Mouse (Mus musculus): ENCODE measurements around the gene Casc3.
A peak's percentile ranks its signal among the peaks of the same experiment; 100 is the strongest.
"Not testable (repeated sequence)": the region's sequence is repeated elsewhere in the genome, so short reads cannot be mapped to it uniquely, and the experiment has no call there.

The Casc3 gene

DNA sequence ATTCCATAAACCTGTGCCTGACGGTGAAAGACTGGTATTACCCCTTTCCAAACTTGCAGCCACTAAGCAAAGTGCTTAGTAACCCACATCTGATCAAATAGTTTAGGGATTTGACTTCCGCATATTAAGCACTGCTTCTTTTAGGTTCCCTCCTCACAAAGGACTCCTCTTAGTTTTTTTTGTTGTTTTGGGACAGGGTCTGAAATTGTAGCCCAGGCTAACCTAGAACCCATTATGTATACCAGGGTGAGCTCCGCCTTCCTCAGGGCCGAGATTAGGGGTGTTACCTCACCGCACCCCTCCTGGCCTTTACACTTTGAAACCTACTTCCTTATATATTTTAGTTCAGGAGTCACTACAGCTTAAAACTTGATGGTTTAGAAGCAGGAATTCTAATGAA, 14.9 kb upstream of the Casc3 start:
- no peak for DNase-seq (ENCODE audit: low spot score in 2 of 2)

DNA sequence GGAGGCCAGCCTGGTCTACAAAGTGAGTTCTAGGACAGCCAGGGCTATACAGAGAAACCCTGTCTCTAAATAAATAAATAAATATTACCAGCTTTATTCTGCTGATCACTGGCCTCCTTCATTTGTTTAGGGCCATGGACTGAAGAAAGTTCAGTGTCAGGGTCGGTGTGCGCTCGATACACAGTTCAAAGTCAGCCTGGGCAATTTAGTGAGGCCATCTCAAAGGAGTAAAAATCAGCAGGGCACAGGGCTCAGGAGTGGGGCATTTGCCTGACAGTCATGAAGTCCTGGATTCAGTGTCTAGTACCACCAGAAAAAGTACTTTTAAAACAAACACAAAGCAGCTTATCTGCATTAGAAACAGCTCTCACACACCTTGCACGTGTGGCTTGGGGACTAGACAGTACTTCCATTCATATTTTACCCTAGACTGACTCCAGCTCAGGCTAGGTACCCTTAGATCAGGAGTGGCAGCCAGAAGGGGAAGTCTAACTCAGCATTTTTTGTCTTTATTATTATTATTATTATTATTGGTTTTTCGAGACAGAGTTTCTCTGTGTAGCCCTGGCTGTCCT, 14.0 kb upstream of the Casc3 start:
- DNase-seq (ENCODE audit: low spot score in 2 of 2) = no peak

DNA sequence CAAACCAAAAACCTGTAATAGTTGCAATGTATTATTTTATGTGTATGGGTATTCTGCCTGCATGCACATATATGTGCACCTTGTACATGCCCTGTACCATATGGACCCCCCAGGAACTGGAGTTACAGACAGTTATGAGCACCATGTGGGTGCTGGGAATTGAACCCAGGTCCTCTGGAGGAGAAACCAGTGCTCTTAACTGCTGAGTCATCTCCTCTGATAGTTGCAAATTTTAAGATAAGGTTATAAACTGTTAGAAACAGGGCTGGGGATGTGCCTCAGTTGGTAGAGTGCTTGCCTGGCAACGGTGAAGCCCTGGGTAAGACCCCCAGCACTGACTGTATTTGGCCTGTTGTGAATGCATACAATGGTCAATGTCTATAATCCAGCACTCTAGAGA, 13.3 kb upstream of the Casc3 start:
- no peak for DNase-seq (ENCODE audit: low spot score in 2 of 2)

DNA sequence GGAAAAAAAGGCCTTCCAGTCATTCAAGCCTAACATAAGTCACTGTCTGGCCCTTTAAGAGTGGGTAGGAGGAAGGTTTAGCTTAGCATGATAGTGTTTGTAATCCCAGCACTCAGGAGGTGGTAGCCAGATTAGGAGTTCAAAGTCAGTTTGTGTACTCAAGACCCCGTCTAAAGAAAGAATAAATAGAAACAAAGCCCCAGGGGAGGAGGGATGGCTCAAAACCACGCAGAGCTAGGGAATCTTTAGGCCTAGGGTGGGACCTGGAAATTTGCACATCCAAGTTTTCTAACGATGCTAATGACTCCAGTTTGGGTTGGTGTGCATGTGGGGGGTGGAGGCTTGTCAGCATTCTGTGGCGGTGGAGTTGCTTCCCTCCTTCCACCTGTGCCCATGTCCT, 12.6 kb upstream of the Casc3 start:
- DNase-seq (ENCODE audit: low spot score in 2 of 2) = no peak

DNA sequence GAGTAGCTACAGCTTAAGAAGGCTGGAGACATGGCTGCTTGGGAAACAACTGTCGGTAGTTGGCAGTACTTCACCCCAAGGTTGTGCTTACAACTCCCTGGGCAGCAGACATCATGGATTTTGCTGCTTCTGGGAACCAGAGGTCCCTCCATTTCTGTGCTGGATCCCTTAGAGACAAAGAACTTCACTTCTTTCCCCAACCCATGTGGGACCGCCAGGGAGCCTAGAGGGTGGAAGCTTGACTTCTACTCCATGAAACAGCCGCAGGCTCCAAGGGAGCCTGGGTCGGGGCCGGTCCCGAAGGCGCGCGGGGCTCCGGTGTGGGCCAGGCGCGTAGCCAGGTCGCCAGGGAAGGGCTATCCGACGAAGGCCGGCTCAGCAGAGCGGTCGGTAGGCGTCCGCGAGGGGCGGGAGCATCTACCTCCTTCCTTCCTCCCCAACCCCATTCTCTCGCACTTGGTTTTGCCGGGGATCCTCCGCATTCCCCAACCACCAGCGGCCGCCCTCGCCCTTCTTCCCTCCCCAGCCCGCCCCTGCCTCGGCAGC, 10.2 kb upstream of the Casc3 start:
- peak in 1 of 2 experiments; percentile 81 for DNase-seq (ENCODE audit: low spot score in 2 of 2)

DNA sequence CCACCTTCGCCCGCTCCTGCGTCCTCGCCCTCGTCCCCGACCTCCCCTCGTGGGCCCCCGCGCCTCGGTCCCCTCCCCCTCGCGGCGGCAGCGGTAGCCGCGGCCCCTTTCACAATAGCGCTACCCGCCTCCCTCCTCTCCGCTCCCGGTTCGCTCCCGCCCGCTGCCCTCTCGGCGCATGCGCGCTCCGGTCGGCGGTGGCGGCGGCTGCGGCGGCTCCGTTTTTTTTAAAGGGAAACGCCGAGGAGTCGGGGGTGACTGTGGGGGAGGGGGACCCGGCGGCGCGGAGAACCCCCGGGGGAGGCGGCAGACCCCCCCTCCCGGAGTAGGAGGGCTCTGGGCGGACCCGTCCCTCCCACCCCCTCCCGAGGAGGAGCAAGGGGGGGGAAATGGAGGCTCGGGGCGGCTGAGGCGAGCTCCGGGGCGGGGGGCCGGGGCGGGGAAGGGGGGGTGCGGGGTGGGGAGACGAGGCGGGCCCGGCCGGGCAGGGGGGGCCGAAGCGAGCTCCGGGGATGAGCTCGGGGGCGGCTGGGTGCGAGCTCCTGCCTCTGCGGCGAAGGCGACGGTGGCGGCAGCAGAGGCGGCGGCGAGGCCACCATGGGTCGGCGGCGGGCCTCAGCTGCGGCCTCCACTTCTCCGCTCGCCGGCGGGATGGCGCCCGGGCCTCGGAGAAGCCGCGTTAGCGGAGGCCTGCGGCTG, 9.5 kb upstream of the Casc3 start, which contains the start of gene Msl1:
TSS of gene Msl1 (plus strand) at position 502 of the 699 bp plus-strand sequence.
- peak; percentile 80 to 84 for DNase-seq (ENCODE audit: low spot score in 2 of 2)

DNA sequence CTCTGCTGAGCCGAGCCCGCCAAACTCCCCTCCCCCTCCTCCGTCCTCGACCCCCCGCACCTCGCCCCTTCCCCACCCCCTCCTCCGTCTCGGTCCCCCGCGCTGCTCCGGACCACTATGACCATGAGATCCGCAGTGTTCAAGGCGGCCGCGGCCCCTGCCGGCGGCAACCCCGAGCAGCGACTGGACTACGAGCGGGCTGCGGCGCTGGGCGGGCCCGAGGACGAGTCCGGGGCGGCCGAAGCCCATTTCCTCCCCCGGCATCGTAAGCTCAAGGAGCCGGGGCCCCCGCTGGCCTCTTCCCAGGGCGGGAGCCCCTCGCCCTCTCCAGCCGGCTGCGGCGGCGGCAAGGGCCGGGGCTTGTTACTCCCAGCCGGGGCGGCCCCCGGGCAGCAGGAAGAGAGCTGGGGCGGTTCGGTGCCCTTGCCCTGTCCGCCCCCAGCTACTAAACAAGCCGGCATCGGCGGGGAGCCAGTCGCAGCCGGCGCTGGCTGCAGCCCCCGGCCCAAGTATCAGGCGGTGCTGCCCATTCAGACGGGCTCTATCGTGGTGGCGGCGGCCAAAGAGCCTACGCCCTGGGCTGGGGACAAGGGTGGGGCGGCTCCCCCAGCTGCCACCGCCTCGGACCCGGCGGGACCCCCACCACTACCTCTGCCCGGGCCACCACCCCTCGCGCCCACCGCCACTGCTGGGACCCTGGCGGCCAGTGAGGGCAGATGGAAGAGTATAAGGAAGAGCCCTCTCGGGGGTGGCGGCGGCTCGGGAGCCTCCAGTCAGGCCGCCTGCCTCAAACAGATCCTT, 8.8 kb upstream of the Casc3 start:
- DNase-seq (ENCODE audit: low spot score in 2 of 2) = peak in 1 of 2 experiments; percentile 25

DNA sequence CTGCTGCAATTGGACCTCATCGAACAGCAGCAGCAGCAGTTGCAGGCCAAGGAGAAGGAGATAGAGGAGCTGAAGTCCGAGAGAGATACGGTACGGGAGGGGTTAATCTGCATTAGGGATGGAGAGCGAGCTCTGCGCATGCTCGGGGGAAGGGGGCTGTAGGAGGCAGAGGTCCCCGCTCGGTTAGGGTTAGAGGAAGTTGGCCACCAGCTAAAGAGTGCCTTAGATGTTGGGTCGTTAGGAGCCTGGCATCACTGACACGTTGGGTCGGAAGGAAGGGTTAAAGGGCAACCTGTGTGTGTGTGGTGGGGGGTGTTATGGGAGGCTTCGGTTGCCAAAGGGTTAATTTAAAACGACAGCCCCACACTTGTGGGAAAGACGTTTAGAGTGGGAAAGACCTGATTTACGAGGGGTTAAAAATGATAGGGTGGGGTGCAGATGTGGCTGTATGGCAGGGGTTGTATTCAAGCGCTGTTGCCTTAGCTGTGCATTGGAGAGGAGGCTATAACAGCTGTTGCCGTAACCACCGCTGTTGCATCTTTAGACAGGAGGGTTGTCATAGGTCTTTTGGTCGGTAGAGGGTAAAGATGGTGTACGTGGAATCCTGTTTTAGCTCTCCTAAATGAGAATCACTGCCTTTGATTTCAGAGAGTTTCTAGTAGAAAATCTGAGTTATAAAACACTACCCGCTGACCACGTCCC, 8.0 kb upstream of the Casc3 start:
- DNase-seq (ENCODE audit: low spot score in 2 of 2) = no peak

DNA sequence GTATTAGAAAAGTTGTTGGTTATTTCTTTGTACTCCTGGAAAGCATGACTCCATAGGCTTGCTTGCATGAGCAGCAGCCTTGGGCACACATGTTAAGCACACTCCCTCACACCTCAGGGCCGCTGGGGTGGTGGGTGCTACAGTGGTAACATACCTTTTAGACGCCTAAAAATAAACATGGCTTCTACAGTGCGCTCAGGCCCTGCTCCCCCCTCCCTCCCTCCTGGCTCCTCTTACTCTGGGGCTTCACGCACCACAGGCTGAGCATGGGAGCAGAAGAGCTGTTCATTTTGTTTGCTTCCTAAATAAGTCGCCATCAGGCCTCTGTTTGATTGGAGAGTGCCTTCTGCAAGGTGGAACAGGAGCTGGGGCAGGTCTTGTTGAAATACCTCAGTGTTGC, 7.4 kb upstream of the Casc3 start:
- no peak for DNase-seq (ENCODE audit: low spot score in 2 of 2)

DNA sequence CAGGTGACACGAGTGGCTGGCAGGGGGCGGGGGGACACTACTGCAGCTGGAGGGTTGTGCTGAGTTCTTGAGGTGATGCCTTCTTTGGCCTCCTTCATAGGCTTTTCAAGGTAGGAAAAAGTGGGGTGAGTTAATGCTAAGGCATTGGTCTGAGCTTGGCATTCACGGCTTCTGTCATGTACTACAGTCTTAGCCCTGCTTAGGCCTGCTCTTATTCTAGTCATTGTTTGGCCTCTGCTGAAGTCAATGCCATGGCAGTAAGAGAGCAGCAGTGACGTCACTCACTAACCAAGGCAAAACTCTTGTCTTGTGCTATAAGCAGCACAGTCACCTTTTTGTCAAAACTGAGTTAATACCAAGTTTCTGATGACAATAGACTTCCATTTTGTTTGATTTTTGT, 6.8 kb upstream of the Casc3 start:
- no peak for DNase-seq (ENCODE audit: low spot score in 2 of 2)

DNA sequence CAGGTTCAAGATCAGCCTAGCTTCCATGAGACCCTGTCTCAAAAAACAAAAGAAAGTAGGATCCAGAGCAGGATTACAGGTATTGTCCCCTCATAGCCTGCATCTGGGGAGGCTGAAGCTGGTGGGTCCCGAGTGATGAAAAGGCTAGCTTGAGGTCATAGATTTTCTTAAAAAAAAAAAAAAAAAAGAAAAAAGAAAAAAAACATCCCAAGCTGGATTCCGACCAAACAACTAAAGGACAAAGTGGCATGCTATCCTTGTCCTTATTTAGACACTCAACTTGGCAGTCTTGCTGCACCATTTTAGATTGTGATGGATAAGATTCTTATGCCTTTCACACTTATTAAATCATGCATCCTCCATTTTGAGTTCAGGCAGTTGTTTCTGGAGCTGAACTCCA, 3.7 kb downstream of the Casc3 start:
- no peak for DNase-seq (ENCODE audit: low spot score in 2 of 2)

DNA sequence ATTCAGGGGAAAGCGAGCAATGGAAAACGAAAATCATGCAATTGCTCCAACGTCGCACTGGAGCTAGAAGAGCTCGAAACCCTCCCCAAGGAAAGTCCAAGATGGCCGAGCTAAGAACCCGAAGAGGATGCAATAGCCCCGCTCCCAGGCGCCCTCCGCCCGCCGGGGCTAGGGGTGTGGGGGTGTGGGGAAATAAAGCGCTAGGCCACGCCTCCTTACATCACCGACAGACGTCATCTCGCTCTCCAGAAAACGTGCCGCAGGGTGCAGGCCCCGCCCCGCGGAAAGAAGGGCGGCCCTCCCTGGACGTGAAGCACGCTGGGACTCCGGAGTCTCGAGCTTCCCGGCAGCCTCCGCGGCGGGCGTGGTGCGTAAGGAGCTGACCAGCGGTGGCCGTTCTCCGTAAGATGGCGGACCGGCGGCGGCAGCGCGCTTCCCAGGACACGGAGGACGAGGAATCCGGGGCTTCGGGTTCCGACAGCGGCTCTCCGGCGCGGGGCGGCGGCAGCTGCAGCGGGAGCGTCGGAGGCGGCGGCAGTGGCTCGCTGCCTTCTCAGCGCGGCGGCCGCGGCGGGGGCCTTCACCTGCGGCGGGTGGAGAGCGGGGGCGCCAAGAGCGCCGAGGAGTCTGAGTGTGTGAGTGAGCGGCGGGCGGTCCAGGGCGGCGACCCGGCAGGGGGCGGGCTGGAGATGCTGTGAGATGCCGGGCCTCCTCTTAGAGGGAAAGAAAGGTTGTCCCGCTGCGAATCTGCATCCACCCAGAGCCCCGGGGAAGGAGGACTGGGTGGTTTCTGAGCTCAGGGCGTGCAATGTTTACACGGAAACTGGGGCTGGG, 5.0 kb downstream of the Casc3 start:
- DNase-seq (ENCODE audit: low spot score in 2 of 2) = peak; percentile 95 to 99

DNA sequence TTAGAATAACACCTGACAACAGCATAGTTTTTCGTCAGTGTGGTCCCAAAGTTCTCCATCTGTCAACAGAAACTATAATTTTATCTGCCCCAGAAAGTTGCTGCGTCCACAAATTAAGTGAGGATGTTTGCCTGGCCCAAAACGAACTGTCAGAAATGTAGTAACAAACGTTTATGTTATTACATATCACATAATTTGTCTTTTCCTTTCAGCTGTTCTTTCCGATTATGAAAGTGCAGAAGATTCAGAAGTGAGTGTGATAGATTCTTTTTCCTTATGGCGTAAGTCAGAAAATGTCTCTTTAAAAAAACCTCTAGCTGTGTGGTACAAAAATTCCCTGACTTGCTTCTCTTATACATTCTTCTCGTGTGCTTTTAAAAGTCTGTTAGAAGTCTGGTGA, 6.0 kb downstream of the Casc3 start:
- no peak for DNase-seq (ENCODE audit: low spot score in 2 of 2)

DNA sequence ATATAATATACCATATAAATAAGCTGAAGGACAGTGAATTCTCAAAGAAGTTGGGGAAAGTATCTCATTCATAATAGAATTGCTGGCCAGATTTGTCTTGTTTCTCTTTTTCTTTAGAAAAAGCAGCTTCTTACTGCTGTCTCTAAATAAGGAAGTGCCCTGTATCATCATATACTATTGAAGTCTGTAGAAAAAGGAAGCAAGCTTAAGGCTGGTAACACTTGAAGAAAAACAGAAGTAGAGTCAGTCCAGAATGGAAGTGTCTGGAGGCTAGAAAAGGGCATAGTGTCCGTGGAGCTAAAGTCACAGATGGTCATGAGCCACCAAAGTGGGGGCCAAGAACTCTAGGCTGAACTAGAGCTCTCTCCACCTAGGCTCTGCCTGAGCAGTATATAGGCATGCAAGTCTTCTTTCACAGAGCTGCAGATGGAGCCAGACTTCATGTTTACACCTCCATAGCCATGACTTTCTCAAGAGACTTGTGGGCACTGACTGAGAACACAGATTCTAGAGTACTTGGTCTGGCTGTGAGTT, 12.1 kb downstream of the Casc3 start:
- DNase-seq (ENCODE audit: low spot score in 2 of 2) = no peak

DNA sequence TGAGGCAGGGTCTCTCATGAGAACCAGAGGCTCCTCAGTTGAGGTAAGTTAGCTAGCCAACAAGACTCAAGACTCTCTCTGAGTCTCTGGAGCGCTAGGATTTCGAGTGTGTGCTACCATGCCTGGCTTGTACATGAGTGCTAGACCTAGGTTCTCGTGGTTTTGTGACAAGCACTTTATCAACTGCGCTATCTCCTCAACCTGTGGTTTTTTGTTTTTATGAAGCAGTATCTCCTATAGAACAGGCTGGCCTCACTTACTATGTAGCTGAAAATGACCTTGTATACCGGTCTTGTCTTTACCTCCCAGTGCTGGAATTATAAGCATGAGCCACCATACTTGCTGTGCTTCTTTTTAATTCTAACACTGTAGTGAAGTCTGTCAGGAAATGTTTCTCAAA, 16.3 kb downstream of the Casc3 start:
- no peak for DNase-seq (ENCODE audit: low spot score in 2 of 2)

DNA sequence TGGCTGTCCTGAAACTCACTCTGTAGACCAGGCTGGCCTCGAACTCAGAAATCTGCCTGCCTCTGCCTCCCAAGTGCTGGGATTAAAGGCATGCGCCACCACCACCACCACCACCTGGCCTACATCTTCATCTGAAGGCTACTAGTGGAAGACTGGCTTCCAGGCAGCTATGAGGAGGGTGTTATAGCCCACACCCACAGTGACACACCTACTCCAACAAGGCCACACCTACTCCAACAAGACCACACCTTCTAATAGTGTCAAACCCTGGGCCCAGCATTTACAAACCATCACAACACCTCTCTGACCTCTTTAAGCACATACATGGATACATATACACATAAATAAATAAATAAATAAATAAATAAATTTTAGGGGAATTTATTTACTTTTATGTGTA, 21.4 kb downstream of the Casc3 start:
- DNase-seq (ENCODE audit: low spot score in 2 of 2) = not testable (repeated sequence)

DNA sequence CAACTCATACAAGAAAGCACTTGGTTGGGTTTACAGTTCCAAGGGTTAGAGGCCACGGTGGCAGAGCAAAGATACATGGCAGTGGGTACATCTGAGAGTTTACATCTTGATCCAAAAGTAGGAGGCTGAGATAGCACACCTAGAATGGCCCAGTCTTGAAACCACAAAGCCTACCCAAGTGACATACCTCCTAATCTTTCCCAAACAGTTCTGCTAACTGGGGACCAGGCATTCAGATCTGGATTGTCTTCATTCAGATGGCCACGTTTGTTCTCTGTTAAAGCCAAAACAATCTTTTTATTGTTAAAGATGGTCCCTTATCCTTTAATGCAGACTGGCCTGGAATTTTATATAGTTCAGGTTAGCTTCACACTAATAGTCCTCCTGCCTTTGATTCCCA, 23.2 kb downstream of the Casc3 start:
- DNase-seq (ENCODE audit: low spot score in 2 of 2) = no peak

DNA sequence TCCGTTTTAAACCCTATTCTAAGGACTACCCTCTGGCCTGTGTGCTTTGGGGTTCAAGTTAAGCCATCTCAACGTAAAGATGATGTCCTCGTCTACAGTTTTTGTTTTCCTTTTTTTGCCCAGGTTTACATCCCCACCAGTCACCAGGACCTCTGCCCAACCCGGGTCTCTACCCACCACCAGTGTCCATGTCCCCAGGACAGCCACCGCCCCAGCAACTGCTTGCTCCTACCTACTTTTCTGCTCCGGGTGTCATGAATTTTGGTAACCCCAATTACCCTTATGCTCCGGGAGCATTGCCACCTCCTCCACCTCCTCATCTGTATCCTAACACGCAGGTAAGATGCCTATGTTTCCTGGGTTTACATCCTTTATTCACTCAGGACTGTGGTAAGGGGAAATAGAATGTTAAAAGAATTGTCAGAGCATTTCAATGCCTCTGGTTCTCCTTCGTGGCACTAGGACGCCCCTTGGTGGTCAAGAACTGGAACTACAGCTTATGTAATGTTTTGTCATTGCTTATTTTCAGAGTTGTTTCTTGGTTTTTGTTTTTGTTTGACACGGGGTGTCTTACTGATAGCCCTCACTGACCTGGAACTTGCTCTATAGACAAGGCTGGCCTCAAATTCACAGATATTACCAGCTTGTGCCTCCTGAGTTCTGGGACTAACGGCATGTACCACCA, 24.5 kb downstream of the Casc3 start:
- no peak for DNase-seq (ENCODE audit: low spot score in 2 of 2)

DNA sequence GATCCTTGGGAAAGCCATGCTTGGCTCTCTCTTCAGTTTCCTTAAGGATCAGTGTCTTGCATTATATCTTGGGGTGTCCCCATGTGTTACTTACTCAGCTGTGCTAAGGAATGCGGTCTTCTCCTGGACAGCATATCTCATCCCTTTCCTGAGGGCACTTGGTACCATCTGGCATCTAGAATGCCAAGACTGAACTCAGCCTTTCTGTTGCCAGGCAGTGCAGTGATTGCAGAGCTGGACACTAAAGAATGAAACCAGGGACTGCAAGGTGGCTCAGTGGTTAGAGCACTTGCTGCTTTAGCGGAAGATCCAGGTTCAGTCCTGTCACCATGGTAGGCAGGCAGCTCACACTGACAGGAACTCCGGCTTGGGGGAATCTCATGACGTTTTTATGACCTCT, 25.2 kb downstream of the Casc3 start:
- no peak for DNase-seq (ENCODE audit: low spot score in 2 of 2)

DNA sequence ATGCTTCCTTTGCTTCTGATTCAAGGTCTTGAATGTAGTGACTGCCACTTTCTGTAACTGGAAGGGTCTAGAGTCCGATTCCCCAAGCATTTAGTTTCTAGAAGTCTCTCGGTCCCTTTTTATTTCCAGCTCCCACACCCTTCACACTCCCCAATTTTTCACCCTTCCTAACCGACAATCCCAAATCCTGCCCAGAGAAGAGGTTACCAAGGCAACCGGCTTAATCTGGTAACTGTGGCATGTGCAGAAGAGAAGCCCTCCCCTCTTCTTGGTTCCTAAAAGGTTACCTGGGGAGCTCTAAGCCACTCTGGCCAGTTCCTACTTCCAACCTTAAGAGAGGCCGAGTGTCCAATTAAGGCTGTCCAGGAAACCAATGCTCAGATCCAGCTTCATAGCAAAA, 30.6 kb downstream of the Casc3 start:
- DNase-seq (ENCODE audit: low spot score in 2 of 2) = no peak

Data from urinary bladder, adult 18-20 months (tissue).